Mouse (Mus musculus): Measurements from ENCODE around the gene Dusp27. TPM values are rescaled to one million over a fixed set of nuclear protein-coding genes. Genes with fewer than 3 reads are reported as not detected.
A peak's percentile ranks its signal among the peaks of the same experiment; 100 is the strongest.

Gene Dusp27
- polyA plus RNA-seq, 1 experiment from 2014 or later: 1.1 TPM

GRCm38 (mm10) chr1:166160569-166161445, 33.1 kb upstream of the Dusp27 start:
- Histone ChIP-seq H3K9me3 (ENCODE audit: control insufficient read depth, low read length) (no peaks in the 10 kb centered on the region), H3K4me2 (replicated peaks) (peak overlapping the region; percentile 48), H3K36me3 (replicated peaks; ENCODE audit: control insufficient read depth, insufficient read depth) (no peaks in the 10 kb centered on the region), H3K4me3 (replicated peaks; ENCODE audit: low read length) (no peak overlapping the region), H3K27me3 (ENCODE audit: control insufficient read depth, insufficient read depth, low read length) (peaks cover 4% of the 10 kb centered on the region; the same call in 1 of the 2 replicates), H3K27ac (no peak overlapping the region), H3K9ac (no peak overlapping the region; the same call in 1 of the 2 replicates), H3K4me1 (replicated peaks; ENCODE audit: control insufficient read depth, insufficient read depth, low read length) (no peaks in the 10 kb centered on the region)
- ATAC-seq (ENCODE audit: low FRiP score): peak; percentile 75; the same call in 1 of the 2 replicates
- WGBS: 18% methylated on average over 24 of the region's 24 CpGs
- peak; percentile 94 for DNase-seq (ENCODE audit: low spot score)

GRCm38 (mm10) chr1:166160111-166160510, 32.4 kb upstream of the Dusp27 start:
- H3K9ac ChIP-seq: no peak overlapping the region; the same call in 1 of the 2 replicates
- no peak for ATAC-seq (ENCODE audit: low FRiP score)
- no peak overlapping the region for H3K4me3 ChIP-seq (replicated peaks; ENCODE audit: low read length)

GRCm38 (mm10) chr1:166158664-166159063, 30.9 kb upstream of the Dusp27 start:
- ATAC-seq (ENCODE audit: low FRiP score): no peak
- no peaks in the 10 kb centered on the region for H3K4me1 ChIP-seq (replicated peaks; ENCODE audit: control insufficient read depth, insufficient read depth, low read length)
- peaks cover 18% of the 10 kb centered on the region for H3K27me3 ChIP-seq (ENCODE audit: control insufficient read depth, insufficient read depth, low read length)
- H3K36me3 ChIP-seq (replicated peaks; ENCODE audit: control insufficient read depth, insufficient read depth): no peaks in the 10 kb centered on the region
- no peak overlapping the region for H3K27ac ChIP-seq
- no peak for DNase-seq (ENCODE audit: low spot score)
- no peak overlapping the region for H3K4me3 ChIP-seq (replicated peaks; ENCODE audit: low read length)
- H3K4me2 ChIP-seq (replicated peaks): no peak overlapping the region
- WGBS: 65% methylated on average over 9 of the region's 9 CpGs
- H3K9ac ChIP-seq: no peak overlapping the region
- H3K9me3 ChIP-seq (ENCODE audit: control insufficient read depth, low read length): no peaks in the 10 kb centered on the region

More at GRCm38 (mm10) chr1:166160111-166160510, 32.4 kb upstream of the Dusp27 start:
- Histone ChIP-seq H3K4me2 (replicated peaks) (peak overlapping the region; percentile 48), H3K36me3 (replicated peaks; ENCODE audit: control insufficient read depth, insufficient read depth) (no peaks in the 10 kb centered on the region), H3K9me3 (ENCODE audit: control insufficient read depth, low read length) (no peaks in the 10 kb centered on the region), H3K27me3 (ENCODE audit: control insufficient read depth, insufficient read depth, low read length) (peaks cover 10% of the 10 kb centered on the region), H3K27ac (no peak overlapping the region), H3K4me1 (replicated peaks; ENCODE audit: control insufficient read depth, insufficient read depth, low read length) (no peaks in the 10 kb centered on the region)
- WGBS: 56% methylated on average over 5 of the region's 5 CpGs
- no peak for DNase-seq (ENCODE audit: low spot score)

- 82% methylated on average over 12 of the region's 12 CpGs for WGBS
- no peak for ATAC-seq (ENCODE audit: low FRiP score)
Measured at GRCm38 (mm10) chr1:166157712-166158111, 30.0 kb upstream of the Dusp27 start.

GRCm38 (mm10) chr1:166155113-166155494, 27.4 kb upstream of the Dusp27 start:
- no peak overlapping the region for H3K4me2 ChIP-seq (replicated peaks)
- H3K36me3 ChIP-seq (replicated peaks; ENCODE audit: control insufficient read depth, insufficient read depth): no peaks in the 10 kb centered on the region
- no peaks in the 10 kb centered on the region for H3K9me3 ChIP-seq (ENCODE audit: control insufficient read depth, low read length)
- WGBS: 60% methylated on average over 10 of the region's 10 CpGs
- no peak overlapping the region for H3K27ac ChIP-seq
- no peaks in the 10 kb centered on the region for H3K4me1 ChIP-seq (replicated peaks; ENCODE audit: control insufficient read depth, insufficient read depth, low read length)
- H3K27me3 ChIP-seq (ENCODE audit: control insufficient read depth, insufficient read depth, low read length): peaks cover 15% of the 10 kb centered on the region
- no peak overlapping the region for H3K9ac ChIP-seq
- H3K4me3 ChIP-seq (replicated peaks; ENCODE audit: low read length): no peak overlapping the region
- ATAC-seq (ENCODE audit: low FRiP score) (no peak), DNase-seq (ENCODE audit: low spot score) (no peak)

More at GRCm38 (mm10) chr1:166157712-166158111, 30.0 kb upstream of the Dusp27 start:
- H3K27ac ChIP-seq: no peak overlapping the region
- no peak overlapping the region for H3K9ac ChIP-seq
- DNase-seq (ENCODE audit: low spot score): no peak
- H3K4me1 ChIP-seq (replicated peaks; ENCODE audit: control insufficient read depth, insufficient read depth, low read length): no peaks in the 10 kb centered on the region
- H3K36me3 ChIP-seq (replicated peaks; ENCODE audit: control insufficient read depth, insufficient read depth): no peaks in the 10 kb centered on the region
- no peak overlapping the region for H3K4me2 ChIP-seq (replicated peaks)
- no peaks in the 10 kb centered on the region for H3K9me3 ChIP-seq (ENCODE audit: control insufficient read depth, low read length)
- H3K27me3 ChIP-seq (ENCODE audit: control insufficient read depth, insufficient read depth, low read length): peaks cover 18% of the 10 kb centered on the region
- no peak overlapping the region for H3K4me3 ChIP-seq (replicated peaks; ENCODE audit: low read length)

GRCm38 (mm10) chr1:166154162-166155112, 26.7 kb upstream of the Dusp27 start:
- peak; percentile 87 for DNase-seq (ENCODE audit: low spot score)
- no peak overlapping the region for H3K27ac ChIP-seq
- WGBS: 18% methylated on average over 29 of the region's 29 CpGs
- peak overlapping the region; percentile 30 for H3K4me2 ChIP-seq (replicated peaks)
- peak; percentile 57; the same call in 1 of the 2 replicates for ATAC-seq (ENCODE audit: low FRiP score)
- peaks cover 20% of the 10 kb centered on the region for H3K27me3 ChIP-seq (ENCODE audit: control insufficient read depth, insufficient read depth, low read length)
- no peaks in the 10 kb centered on the region for H3K36me3 ChIP-seq (replicated peaks; ENCODE audit: control insufficient read depth, insufficient read depth)
- H3K4me1 ChIP-seq (replicated peaks; ENCODE audit: control insufficient read depth, insufficient read depth, low read length): no peaks in the 10 kb centered on the region
- H3K4me3 ChIP-seq (replicated peaks; ENCODE audit: low read length): no peak overlapping the region
- H3K9ac ChIP-seq: 0 out of 2 replicates have a peak overlapping the region, but pooled peaks have one; percentile 28
- no peaks in the 10 kb centered on the region for H3K9me3 ChIP-seq (ENCODE audit: control insufficient read depth, low read length)

GRCm38 (mm10) chr1:166153351-166154120, 25.8 kb upstream of the Dusp27 start:
- Histone ChIP-seq H3K9ac (no peak overlapping the region), H3K36me3 (replicated peaks; ENCODE audit: control insufficient read depth, insufficient read depth) (no peaks in the 10 kb centered on the region), H3K27ac (no peak overlapping the region), H3K27me3 (ENCODE audit: control insufficient read depth, insufficient read depth, low read length) (peaks cover 22% of the 10 kb centered on the region), H3K4me1 (replicated peaks; ENCODE audit: control insufficient read depth, insufficient read depth, low read length) (no peaks in the 10 kb centered on the region), H3K9me3 (ENCODE audit: control insufficient read depth, low read length) (no peaks in the 10 kb centered on the region), H3K4me3 (replicated peaks; ENCODE audit: low read length) (no peak overlapping the region), H3K4me2 (replicated peaks) (no peak overlapping the region)
- WGBS: 14% methylated on average over 18 of the region's 18 CpGs
- ATAC-seq (ENCODE audit: low FRiP score) (peak; percentile 57), DNase-seq (ENCODE audit: low spot score) (peak; percentile 97)

GRCm38 (mm10) chr1:166152034-166152433, 24.3 kb upstream of the Dusp27 start:
- 91% methylated on average over 10 of the region's 10 CpGs for WGBS
- no peak overlapping the region for H3K4me3 ChIP-seq (replicated peaks; ENCODE audit: low read length)
- ATAC-seq (ENCODE audit: low FRiP score) (no peak), DNase-seq (ENCODE audit: low spot score) (no peak)
- no peak overlapping the region for H3K27ac ChIP-seq
- H3K36me3 ChIP-seq (replicated peaks; ENCODE audit: control insufficient read depth, insufficient read depth): no peaks in the 10 kb centered on the region
- no peaks in the 10 kb centered on the region for H3K9me3 ChIP-seq (ENCODE audit: control insufficient read depth, low read length)
- no peak overlapping the region for H3K9ac ChIP-seq
- no peak overlapping the region for H3K4me2 ChIP-seq (replicated peaks)
- no peaks in the 10 kb centered on the region for H3K4me1 ChIP-seq (replicated peaks; ENCODE audit: control insufficient read depth, insufficient read depth, low read length)
- H3K27me3 ChIP-seq (ENCODE audit: control insufficient read depth, insufficient read depth, low read length): peaks cover 22% of the 10 kb centered on the region

Data from hindbrain, embryonic 14.5 days (tissue).